Mouse (Mus musculus) retina, postnatal 7 days (tissue): Measurements from ENCODE around the gene Rapgef6.
"Not testable (repeated sequence)": the region's sequence is repeated elsewhere in the genome, so short reads cannot be mapped to it uniquely, and the experiment has no call there.

Experiments used
- DNase-seq: peaks from one replicate; pipeline ENCODE4 v3.0.0-alpha.2; 2012; ENCODE audit warnings: low read depth, low spot score

Rapgef6 gene

GRCm38 (mm10) chr11:54574741-54575140 lies 52.1 kb downstream of the Rapgef6 start:
- DNase-seq = no peak

GRCm38 (mm10) chr11:54592585-54592984 lies 69.9 kb downstream of the Rapgef6 start:
- DNase-seq = no peak

- DNase-seq = no peak
These were observed 71.4 kb downstream of the Rapgef6 start for GRCm38 (mm10) chr11:54594049-54594448.

- DNase-seq = no peak
These were observed 72.4 kb downstream of the Rapgef6 start for GRCm38 (mm10) chr11:54595053-54595452.

GRCm38 (mm10) chr11:54595905-54596555 lies 73.4 kb downstream of the Rapgef6 start:
- DNase-seq = peak; percentile 9

- no peak for DNase-seq
These were observed 75.3 kb downstream of the Rapgef6 start for GRCm38 (mm10) chr11:54597902-54598447.

- DNase-seq = no peak
These were observed 78.5 kb downstream of the Rapgef6 start for GRCm38 (mm10) chr11:54601121-54601520.

GRCm38 (mm10) chr11:54602764-54603163 lies 80.1 kb downstream of the Rapgef6 start:
- not testable (repeated sequence) for DNase-seq

GRCm38 (mm10) chr11:54604415-54604814 lies 81.8 kb downstream of the Rapgef6 start:
- DNase-seq = no peak

GRCm38 (mm10) chr11:54613628-54614027 lies 91.0 kb downstream of the Rapgef6 start:
- DNase-seq = no peak

- no peak for DNase-seq
These were observed 91.9 kb downstream of the Rapgef6 start for GRCm38 (mm10) chr11:54614560-54614959.

- no peak for DNase-seq
These were observed 96.2 kb downstream of the Rapgef6 start for GRCm38 (mm10) chr11:54618841-54619240.

- no peak for DNase-seq
These were observed 99.1 kb downstream of the Rapgef6 start for GRCm38 (mm10) chr11:54621725-54622124.

GRCm38 (mm10) chr11:54626905-54627304 lies 104.3 kb downstream of the Rapgef6 start:
- no peak for DNase-seq

- no peak for DNase-seq
These were observed 123.8 kb downstream of the Rapgef6 start for GRCm38 (mm10) chr11:54646420-54646819.

- no peak for DNase-seq
These were observed 125.9 kb downstream of the Rapgef6 start for GRCm38 (mm10) chr11:54648573-54648972.

GRCm38 (mm10) chr11:54655420-54655819 lies 132.8 kb downstream of the Rapgef6 start:
- DNase-seq = no peak

GRCm38 (mm10) chr11:54673575-54674298 lies 151.1 kb downstream of the Rapgef6 start:
- no peak for DNase-seq

GRCm38 (mm10) chr11:54675792-54676489 lies 153.3 kb downstream of the Rapgef6 start:
- no peak for DNase-seq

GRCm38 (mm10) chr11:54679141-54679540 lies 156.5 kb downstream of the Rapgef6 start:
- no peak for DNase-seq

- DNase-seq = no peak
These were observed 162.2 kb downstream of the Rapgef6 start for GRCm38 (mm10) chr11:54684831-54685230.

GRCm38 (mm10) chr11:54690171-54690570 lies 167.5 kb downstream of the Rapgef6 start:
- DNase-seq = no peak
